Mouse (Mus musculus): ENCODE results near the gene Adcy9. TPM values are rescaled to one million over a fixed set of nuclear protein-coding genes. Genes with fewer than 3 reads are reported as not detected.
A peak's percentile ranks its signal among the peaks of the same experiment; 100 is the strongest.

Adcy9 gene
- total and polyA plus RNA-seq, 2 experiments, result 15.0 to 23.0 TPM

DNA sequence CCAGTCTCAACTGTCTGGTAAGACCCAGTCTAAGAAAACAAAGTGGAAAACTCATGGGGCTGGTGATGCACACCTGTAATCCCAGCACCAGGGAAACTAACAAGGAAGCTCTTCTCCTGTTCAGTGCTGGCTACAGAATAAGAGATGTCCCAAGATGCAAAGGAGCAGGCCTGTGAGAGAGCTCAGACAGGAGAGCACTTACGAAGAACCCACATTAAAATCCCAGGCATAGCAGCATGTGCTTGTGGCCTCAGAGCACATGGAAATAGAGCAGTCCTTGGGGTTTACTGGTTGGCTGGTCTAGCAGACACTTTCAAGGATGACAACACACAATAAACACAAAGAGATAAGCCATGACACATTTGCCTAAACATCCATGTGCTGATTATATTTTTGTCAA lies 41.5 kb downstream of the Adcy9 start:
- Histone ChIP-seq H3K4me3 (ENCODE audit: insufficient read depth, low read depth, low read length) (no peak overlapping the region), H3K9ac (ENCODE audit: low read depth, low read length) (no peak overlapping the region), H3K27ac (replicated peaks; ENCODE audit: insufficient read depth, low read depth, low read length) (peak overlapping the region; percentile 15; the same call in 1 of the 2 replicates), H3K36me3 (ENCODE audit: control insufficient read depth, insufficient read depth, low read length) (no peaks in the 10 kb centered on the region), H3K27me3 (ENCODE audit: control insufficient read depth, insufficient read depth, low read length) (no peaks in the 10 kb centered on the region), H3K4me1 (ENCODE audit: control insufficient read depth, insufficient read depth, low read length) (peaks cover 36% of the 10 kb centered on the region), H3K79me2 (ENCODE audit: control insufficient read depth, insufficient read depth, low read length) (peaks cover 18% of the 10 kb centered on the region)
- WGBS, result 76% methylated on average over 1 of the region's 1 CpGs
- no peak for DNase-seq (ENCODE audit: extremely low read depth, low read depth, low spot score)
- TF ChIP-seq CTCF (IDR thresholded peaks at IDR 0.05; ENCODE audit: low read depth, low read length) (no peak), POLR2A (IDR thresholded peaks at IDR 0.05; ENCODE audit: extremely low read depth, insufficient read depth, low read length) (no peak)

DNA sequence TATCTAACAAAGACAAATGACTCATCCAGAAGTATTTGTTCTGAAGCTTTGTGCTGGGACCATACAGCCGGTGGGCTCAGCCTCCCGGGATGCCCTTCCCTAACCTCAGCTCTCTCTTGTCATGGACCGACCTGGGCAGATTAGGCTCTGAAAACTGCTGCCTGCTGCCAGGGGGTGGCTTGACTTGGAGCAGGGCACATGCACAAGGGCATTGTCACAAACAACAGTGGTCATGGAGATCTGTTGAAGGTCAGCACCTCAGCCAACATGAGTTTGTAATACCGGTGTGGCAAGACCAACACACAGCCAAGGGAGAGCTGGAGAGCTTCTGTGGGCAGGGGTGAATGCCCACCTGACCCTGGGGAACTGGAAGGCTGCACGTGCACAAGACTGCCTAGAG lies 42.7 kb downstream of the Adcy9 start:
- WGBS, result 17% methylated on average over 5 of the region's 5 CpGs
- Histone ChIP-seq H3K27ac (replicated peaks; ENCODE audit: insufficient read depth, low read depth, low read length) (peak overlapping the region; percentile 83), H3K4me3 (ENCODE audit: insufficient read depth, low read depth, low read length) (no peak overlapping the region), H3K27me3 (ENCODE audit: control insufficient read depth, insufficient read depth, low read length) (no peaks in the 10 kb centered on the region), H3K36me3 (ENCODE audit: control insufficient read depth, insufficient read depth, low read length) (no peaks in the 10 kb centered on the region), H3K4me1 (ENCODE audit: control insufficient read depth, insufficient read depth, low read length) (peaks cover 34% of the 10 kb centered on the region), H3K79me2 (ENCODE audit: control insufficient read depth, insufficient read depth, low read length) (peaks cover 21% of the 10 kb centered on the region), H3K9ac (ENCODE audit: low read depth, low read length) (no peak overlapping the region)
- TF ChIP-seq POLR2A (IDR thresholded peaks at IDR 0.05; ENCODE audit: extremely low read depth, insufficient read depth, low read length) (no peak), CTCF (IDR thresholded peaks at IDR 0.05; ENCODE audit: low read depth, low read length) (peak; percentile 35)
- peak; percentile 99 for DNase-seq (ENCODE audit: extremely low read depth, low read depth, low spot score)

DNA sequence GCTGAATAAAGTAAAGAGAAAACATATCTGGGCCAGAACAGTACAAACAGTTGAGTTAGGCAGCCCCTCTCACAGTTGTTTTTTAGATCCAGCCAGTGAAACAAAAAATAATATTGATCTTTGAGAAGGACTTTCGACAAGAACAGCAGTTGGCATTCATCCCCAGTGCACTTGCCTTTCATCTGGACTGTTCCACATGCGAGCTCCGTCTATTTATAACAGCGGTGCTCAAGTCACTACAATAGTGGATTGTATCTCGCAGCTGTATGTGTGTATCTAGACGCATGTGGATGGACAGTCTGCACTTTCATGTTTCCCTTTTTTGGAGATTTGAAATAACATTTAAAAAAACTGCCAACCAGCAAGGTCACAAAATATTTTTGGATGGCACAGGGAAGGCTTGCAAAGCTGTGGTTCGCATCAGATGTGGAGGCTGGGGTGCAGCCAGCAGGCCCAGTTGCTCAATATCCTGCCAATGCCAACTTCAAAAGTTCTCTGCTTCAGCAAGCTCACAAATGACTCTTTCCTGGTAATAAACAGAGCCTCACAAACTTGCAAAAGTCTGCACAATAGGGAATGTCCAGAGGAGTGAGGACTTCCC lies 45.4 kb downstream of the Adcy9 start:
- H3K36me3 ChIP-seq (ENCODE audit: control insufficient read depth, insufficient read depth, low read length), result no peaks in the 10 kb centered on the region
- H3K27ac ChIP-seq (replicated peaks; ENCODE audit: insufficient read depth, low read depth, low read length), result peak overlapping the region; percentile 71
- H3K9ac ChIP-seq (ENCODE audit: low read depth, low read length), result 0 out of 2 replicates have a peak overlapping the region, but pooled peaks have one; percentile 6
- peaks cover 19% of the 10 kb centered on the region for H3K79me2 ChIP-seq (ENCODE audit: control insufficient read depth, insufficient read depth, low read length)
- H3K27me3 ChIP-seq (ENCODE audit: control insufficient read depth, insufficient read depth, low read length), result no peaks in the 10 kb centered on the region
- H3K4me3 ChIP-seq (ENCODE audit: insufficient read depth, low read depth, low read length), result no peak overlapping the region; the same call in 1 of the 2 replicates
- no peak for TF ChIP-seq POLR2A (IDR thresholded peaks at IDR 0.05; ENCODE audit: extremely low read depth, insufficient read depth, low read length)
- no peak for TF ChIP-seq CTCF (IDR thresholded peaks at IDR 0.05; ENCODE audit: low read depth, low read length)
- peaks cover 40% of the 10 kb centered on the region for H3K4me1 ChIP-seq (ENCODE audit: control insufficient read depth, insufficient read depth, low read length)
- DNase-seq (ENCODE audit: extremely low read depth, low read depth, low spot score), result peak; percentile 98
- 18% methylated on average over 7 of the region's 7 CpGs for WGBS

DNA sequence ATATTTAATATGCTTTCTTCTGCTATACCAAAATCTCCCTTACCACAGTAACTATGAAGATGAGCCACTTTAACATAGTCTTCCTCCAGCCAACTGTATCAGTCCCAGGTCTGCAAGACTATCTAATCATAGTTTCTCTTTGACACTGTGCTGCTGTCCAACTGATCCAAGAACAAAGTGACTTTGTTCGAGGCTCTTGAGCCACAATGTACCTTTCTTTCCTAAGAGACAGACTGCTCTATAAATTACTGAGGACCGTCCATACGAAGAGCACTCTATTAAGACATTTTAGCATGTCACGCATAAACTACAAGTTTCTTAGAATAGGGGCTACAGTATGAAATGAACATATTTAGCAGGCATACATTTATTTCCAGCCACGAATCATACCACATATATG lies 46.0 kb downstream of the Adcy9 start:
- peak; percentile 71 for DNase-seq (ENCODE audit: extremely low read depth, low read depth, low spot score)
- peak overlapping the region; percentile 80 for H3K27ac ChIP-seq (replicated peaks; ENCODE audit: insufficient read depth, low read depth, low read length)

GRCm38 (mm10) chr16:4371039-4371438 lies 49.3 kb downstream of the Adcy9 start:
- H3K79me2 ChIP-seq (ENCODE audit: control insufficient read depth, insufficient read depth, low read length), result peaks cover 22% of the 10 kb centered on the region; the same call in 1 of the 2 replicates
- H3K4me3 ChIP-seq (ENCODE audit: insufficient read depth, low read depth, low read length), result no peak overlapping the region
- peak overlapping the region; percentile 89 for H3K27ac ChIP-seq (replicated peaks; ENCODE audit: insufficient read depth, low read depth, low read length)
- WGBS, result 18% methylated on average over 2 of the region's 2 CpGs
- no peak for DNase-seq (ENCODE audit: extremely low read depth, low read depth, low spot score)
- H3K27me3 ChIP-seq (ENCODE audit: control insufficient read depth, insufficient read depth, low read length), result no peaks in the 10 kb centered on the region
- TF ChIP-seq CTCF (IDR thresholded peaks at IDR 0.05; ENCODE audit: low read depth, low read length) (no peak), POLR2A (IDR thresholded peaks at IDR 0.05; ENCODE audit: extremely low read depth, insufficient read depth, low read length) (no peak)
- peaks cover 49% of the 10 kb centered on the region for H3K4me1 ChIP-seq (ENCODE audit: control insufficient read depth, insufficient read depth, low read length)
- H3K36me3 ChIP-seq (ENCODE audit: control insufficient read depth, insufficient read depth, low read length), result no peaks in the 10 kb centered on the region
- H3K9ac ChIP-seq (ENCODE audit: low read depth, low read length), result no peak overlapping the region

More for the DNA sequence above, 46.0 kb downstream of the Adcy9 start:
- no peak overlapping the region for H3K9ac ChIP-seq (ENCODE audit: low read depth, low read length)
- TF ChIP-seq POLR2A (IDR thresholded peaks at IDR 0.05; ENCODE audit: extremely low read depth, insufficient read depth, low read length) (no peak), CTCF (IDR thresholded peaks at IDR 0.05; ENCODE audit: low read depth, low read length) (no peak)
- H3K4me3 ChIP-seq (ENCODE audit: insufficient read depth, low read depth, low read length), result no peak overlapping the region
- peaks cover 22% of the 10 kb centered on the region for H3K79me2 ChIP-seq (ENCODE audit: control insufficient read depth, insufficient read depth, low read length)
- 44% methylated on average over 5 of the region's 5 CpGs for WGBS
- no peaks in the 10 kb centered on the region for H3K36me3 ChIP-seq (ENCODE audit: control insufficient read depth, insufficient read depth, low read length)
- no peaks in the 10 kb centered on the region for H3K27me3 ChIP-seq (ENCODE audit: control insufficient read depth, insufficient read depth, low read length)
- H3K4me1 ChIP-seq (ENCODE audit: control insufficient read depth, insufficient read depth, low read length), result peaks cover 45% of the 10 kb centered on the region

DNA sequence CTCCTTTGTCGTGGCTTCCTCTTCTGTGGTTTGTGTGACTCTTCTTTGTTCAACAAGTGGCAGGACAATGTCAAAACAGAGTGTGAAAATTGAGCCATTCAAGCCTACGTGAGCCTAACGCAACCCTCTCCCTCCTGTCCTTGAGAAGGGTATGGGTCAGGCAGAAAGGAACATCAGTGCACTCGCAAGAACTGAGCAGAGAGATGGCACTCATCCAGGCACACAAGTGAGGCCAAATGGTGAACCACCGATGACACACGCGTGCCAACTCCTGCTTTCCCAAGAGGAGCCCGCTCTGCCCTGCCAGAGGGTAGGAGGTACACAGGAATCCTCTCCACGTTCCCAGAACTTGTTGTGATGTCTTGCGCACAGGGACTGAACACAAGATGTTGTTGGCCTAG lies 50.2 kb downstream of the Adcy9 start:
- DNase-seq (ENCODE audit: extremely low read depth, low read depth, low spot score), result peak; percentile 98
- TF ChIP-seq CTCF (IDR thresholded peaks at IDR 0.05; ENCODE audit: low read depth, low read length) (no peak), POLR2A (IDR thresholded peaks at IDR 0.05; ENCODE audit: extremely low read depth, insufficient read depth, low read length) (no peak)
- Histone ChIP-seq H3K36me3 (ENCODE audit: control insufficient read depth, insufficient read depth, low read length) (no peaks in the 10 kb centered on the region), H3K27ac (replicated peaks; ENCODE audit: insufficient read depth, low read depth, low read length) (peak overlapping the region; percentile 89), H3K9ac (ENCODE audit: low read depth, low read length) (no peak overlapping the region; the same call in 1 of the 2 replicates), H3K4me1 (ENCODE audit: control insufficient read depth, insufficient read depth, low read length) (peaks cover 44% of the 10 kb centered on the region), H3K79me2 (ENCODE audit: control insufficient read depth, insufficient read depth, low read length) (peaks cover 27% of the 10 kb centered on the region; the same call in 1 of the 2 replicates), H3K27me3 (ENCODE audit: control insufficient read depth, insufficient read depth, low read length) (no peaks in the 10 kb centered on the region), H3K4me3 (ENCODE audit: insufficient read depth, low read depth, low read length) (no peak overlapping the region)
- WGBS, result 24% methylated on average over 10 of the region's 10 CpGs
